Mouse (Mus musculus): ENCODE measurements around the gene Ubash3b. TPM values are rescaled to one million over a fixed set of nuclear protein-coding genes. Genes with fewer than 3 reads are reported as not detected.

The Ubash3b gene
- polyA plus RNA-seq, 1 experiment from 2014 or later = 3.8 TPM

DNA sequence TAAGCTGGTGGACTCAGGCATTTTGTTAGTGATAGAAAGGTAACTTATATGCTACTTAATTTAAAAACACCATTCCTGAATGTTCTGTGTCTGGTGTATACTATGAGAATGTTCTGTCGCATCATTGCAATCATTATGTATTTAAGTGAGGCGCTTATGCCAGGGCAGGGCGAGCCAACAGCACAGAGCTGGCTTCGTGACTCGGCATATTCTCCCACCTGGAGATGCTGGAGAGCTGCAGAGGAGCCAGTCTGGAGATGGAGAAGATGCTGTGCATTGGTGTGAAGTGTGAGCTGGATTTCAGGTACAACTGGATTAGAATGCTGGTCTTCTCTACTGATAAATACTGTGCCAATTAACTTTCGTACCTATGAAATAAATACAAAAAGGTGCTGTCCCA is 37.2 kb downstream of the Ubash3b start:
- H3K27me3 ChIP-seq (replicated peaks) = no peaks in the 10 kb centered on the region
- ATAC-seq = no peak
- 97% methylated on average over 6 of the region's 6 CpGs for WGBS
- H3K9ac ChIP-seq = no peak overlapping the region
- H3K27ac ChIP-seq = no peak overlapping the region
- no peak overlapping the region for H3K4me3 ChIP-seq (replicated peaks)
- H3K4me2 ChIP-seq (replicated peaks) = no peak overlapping the region
- no peaks in the 10 kb centered on the region for H3K4me1 ChIP-seq (replicated peaks)
- no peaks in the 10 kb centered on the region for H3K9me3 ChIP-seq
- H3K36me3 ChIP-seq = no peaks in the 10 kb centered on the region

DNA sequence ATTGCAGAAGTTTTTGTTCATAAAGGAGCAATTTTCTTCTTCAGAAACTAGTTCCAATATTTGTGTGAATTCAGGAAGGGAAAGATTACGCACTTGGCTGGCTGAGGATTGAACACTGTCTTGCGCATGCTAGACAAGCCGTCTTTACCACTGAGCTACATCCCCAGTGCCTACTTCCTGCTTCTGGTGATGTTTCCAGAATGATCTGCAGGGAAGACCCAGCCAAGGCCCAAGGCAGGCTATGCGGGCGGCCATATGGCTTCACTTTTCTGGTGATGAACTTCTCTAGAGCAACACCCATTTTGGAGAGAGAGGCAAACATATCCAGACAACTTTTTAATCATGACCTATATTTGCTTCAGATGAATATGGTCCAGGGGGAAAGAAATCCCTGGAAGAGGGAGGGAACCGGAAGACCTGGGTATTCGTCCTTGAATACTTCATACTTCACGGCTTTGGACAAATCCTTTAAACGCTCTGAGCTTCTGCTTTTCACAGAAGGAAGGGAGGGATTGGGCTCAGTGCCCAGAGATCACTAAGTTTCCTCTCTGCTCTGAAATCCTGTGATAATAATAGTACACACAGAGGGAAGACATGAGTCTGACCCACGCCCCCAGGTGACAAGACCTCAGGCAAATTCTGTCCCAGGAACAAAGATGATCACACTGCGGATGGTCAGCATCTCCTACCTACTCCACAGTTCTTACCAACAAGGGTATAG is 38.9 kb downstream of the Ubash3b start:
- ATAC-seq = no peak
- H3K9ac ChIP-seq = no peak overlapping the region
- no peaks in the 10 kb centered on the region for H3K27me3 ChIP-seq (replicated peaks)
- H3K9me3 ChIP-seq = no peaks in the 10 kb centered on the region
- H3K27ac ChIP-seq = no peak overlapping the region
- H3K36me3 ChIP-seq = no peaks in the 10 kb centered on the region
- no peak overlapping the region for H3K4me3 ChIP-seq (replicated peaks)
- no peaks in the 10 kb centered on the region for H3K4me1 ChIP-seq (replicated peaks)
- 68% methylated on average over 11 of the region's 11 CpGs for WGBS
- no peak overlapping the region for H3K4me2 ChIP-seq (replicated peaks)

- Histone ChIP-seq H3K4me2 (replicated peaks) (no peak overlapping the region), H3K4me1 (replicated peaks) (no peaks in the 10 kb centered on the region), H3K9me3 (no peaks in the 10 kb centered on the region), H3K27me3 (replicated peaks) (no peaks in the 10 kb centered on the region), H3K4me3 (replicated peaks) (no peak overlapping the region), H3K9ac (no peak overlapping the region), H3K36me3 (no peaks in the 10 kb centered on the region), H3K27ac (no peak overlapping the region)
- no peak for ATAC-seq
- WGBS = 86% methylated on average over 6 of the region's 6 CpGs
These were observed 39.7 kb downstream of the Ubash3b start for GRCm38 (mm10) chr9:41121701-41122354.

- Histone ChIP-seq H3K4me3 (replicated peaks) (no peak overlapping the region), H3K27ac (no peak overlapping the region), H3K27me3 (replicated peaks) (no peaks in the 10 kb centered on the region), H3K9ac (no peak overlapping the region), H3K9me3 (no peaks in the 10 kb centered on the region), H3K4me1 (replicated peaks) (no peaks in the 10 kb centered on the region), H3K36me3 (no peaks in the 10 kb centered on the region), H3K4me2 (replicated peaks) (no peak overlapping the region)
- no peak for ATAC-seq
- whole genome bisulfite sequencing = 70% methylated on average over 6 of the region's 6 CpGs
These were observed 41.5 kb downstream of the Ubash3b start for GRCm38 (mm10) chr9:41119958-41120357.

DNA sequence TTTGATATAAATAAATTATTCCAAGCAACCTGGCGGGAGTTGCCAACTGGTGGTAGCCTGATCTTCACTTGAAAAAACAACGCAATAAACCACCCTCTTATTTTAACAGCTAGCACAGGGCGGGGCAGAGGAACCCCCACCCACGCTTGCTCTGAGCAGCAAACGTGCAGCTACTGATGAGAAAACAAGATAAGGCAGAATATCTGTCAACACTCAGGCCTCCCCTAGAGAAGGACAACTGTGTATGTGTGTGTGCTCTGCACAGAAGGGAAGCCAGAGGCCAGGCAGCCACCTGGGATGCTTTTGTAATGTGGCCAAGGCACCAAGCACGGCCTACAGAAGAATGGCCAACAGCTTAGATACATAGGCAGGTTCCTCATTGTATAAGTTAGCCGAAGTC is 43.4 kb downstream of the Ubash3b start:
- Histone ChIP-seq H3K27me3 (replicated peaks) (no peaks in the 10 kb centered on the region), H3K4me1 (replicated peaks) (no peaks in the 10 kb centered on the region), H3K4me2 (replicated peaks) (no peak overlapping the region), H3K9ac (no peak overlapping the region), H3K4me3 (replicated peaks) (no peak overlapping the region), H3K9me3 (no peaks in the 10 kb centered on the region), H3K27ac (no peak overlapping the region), H3K36me3 (no peaks in the 10 kb centered on the region)
- peak; percentile 34; the same call in 1 of the 2 replicates for ATAC-seq
- WGBS = 46% methylated on average over 7 of the region's 7 CpGs

- Histone ChIP-seq H3K27me3 (replicated peaks) (no peaks in the 10 kb centered on the region), H3K4me1 (replicated peaks) (no peaks in the 10 kb centered on the region), H3K9ac (no peak overlapping the region), H3K4me2 (replicated peaks) (no peak overlapping the region), H3K27ac (no peak overlapping the region), H3K4me3 (replicated peaks) (no peak overlapping the region), H3K36me3 (no peaks in the 10 kb centered on the region), H3K9me3 (no peaks in the 10 kb centered on the region)
- no peak for ATAC-seq
- 80% methylated on average over 12 of the region's 12 CpGs for WGBS
These were observed 45.4 kb downstream of the Ubash3b start for GRCm38 (mm10) chr9:41116126-41116525.

GRCm38 (mm10) chr9:41114367-41114766 is 47.1 kb downstream of the Ubash3b start:
- no peak overlapping the region for H3K9ac ChIP-seq
- no peaks in the 10 kb centered on the region for H3K9me3 ChIP-seq
- no peak for ATAC-seq
- H3K4me2 ChIP-seq (replicated peaks) = no peak overlapping the region
- WGBS = 89% methylated on average over 9 of the region's 9 CpGs
- H3K27me3 ChIP-seq (replicated peaks) = no peaks in the 10 kb centered on the region
- H3K27ac ChIP-seq = no peak overlapping the region
- no peaks in the 10 kb centered on the region for H3K4me1 ChIP-seq (replicated peaks)
- no peaks in the 10 kb centered on the region for H3K36me3 ChIP-seq
- H3K4me3 ChIP-seq (replicated peaks) = no peak overlapping the region

GRCm38 (mm10) chr9:41109749-41110148 is 51.7 kb downstream of the Ubash3b start:
- Histone ChIP-seq H3K9me3 (no peaks in the 10 kb centered on the region), H3K9ac (no peak overlapping the region), H3K27me3 (replicated peaks) (no peaks in the 10 kb centered on the region), H3K4me3 (replicated peaks) (no peak overlapping the region), H3K36me3 (no peaks in the 10 kb centered on the region), H3K27ac (no peak overlapping the region), H3K4me1 (replicated peaks) (peaks cover 7% of the 10 kb centered on the region; the same call in 1 of the 2 replicates), H3K4me2 (replicated peaks) (no peak overlapping the region)
- no peak for ATAC-seq
- 80% methylated on average over 7 of the region's 7 CpGs for WGBS

GRCm38 (mm10) chr9:41108324-41109180 is 52.9 kb downstream of the Ubash3b start:
- Histone ChIP-seq H3K27ac (no peak overlapping the region), H3K36me3 (no peaks in the 10 kb centered on the region), H3K4me3 (replicated peaks) (no peak overlapping the region), H3K9ac (no peak overlapping the region), H3K9me3 (no peaks in the 10 kb centered on the region), H3K4me1 (replicated peaks) (peaks cover 7% of the 10 kb centered on the region; the same call in 1 of the 2 replicates), H3K4me2 (replicated peaks) (no peak overlapping the region), H3K27me3 (replicated peaks) (no peaks in the 10 kb centered on the region)
- 45% methylated on average over 14 of the region's 14 CpGs for WGBS
- ATAC-seq = no peak

GRCm38 (mm10) chr9:41105201-41105643 is 56.3 kb downstream of the Ubash3b start:
- Histone ChIP-seq H3K4me1 (replicated peaks) (peaks cover 10% of the 10 kb centered on the region), H3K4me2 (replicated peaks) (no peak overlapping the region), H3K9me3 (no peaks in the 10 kb centered on the region), H3K4me3 (replicated peaks) (no peak overlapping the region), H3K9ac (no peak overlapping the region), H3K27ac (no peak overlapping the region), H3K36me3 (no peaks in the 10 kb centered on the region), H3K27me3 (replicated peaks) (no peaks in the 10 kb centered on the region)
- ATAC-seq = no peak
- WGBS = 52% methylated on average over 7 of the region's 7 CpGs

GRCm38 (mm10) chr9:41103722-41104121 is 57.8 kb downstream of the Ubash3b start:
- H3K27ac ChIP-seq = no peak overlapping the region
- WGBS = 97% methylated on average over 8 of the region's 8 CpGs
- no peak overlapping the region for H3K4me2 ChIP-seq (replicated peaks)
- no peaks in the 10 kb centered on the region for H3K27me3 ChIP-seq (replicated peaks)
- ATAC-seq = no peak
- no peaks in the 10 kb centered on the region for H3K9me3 ChIP-seq
- no peak overlapping the region for H3K4me3 ChIP-seq (replicated peaks)
- peaks cover 8% of the 10 kb centered on the region for H3K4me1 ChIP-seq (replicated peaks)
- H3K36me3 ChIP-seq = no peaks in the 10 kb centered on the region
- no peak overlapping the region for H3K9ac ChIP-seq

DNA sequence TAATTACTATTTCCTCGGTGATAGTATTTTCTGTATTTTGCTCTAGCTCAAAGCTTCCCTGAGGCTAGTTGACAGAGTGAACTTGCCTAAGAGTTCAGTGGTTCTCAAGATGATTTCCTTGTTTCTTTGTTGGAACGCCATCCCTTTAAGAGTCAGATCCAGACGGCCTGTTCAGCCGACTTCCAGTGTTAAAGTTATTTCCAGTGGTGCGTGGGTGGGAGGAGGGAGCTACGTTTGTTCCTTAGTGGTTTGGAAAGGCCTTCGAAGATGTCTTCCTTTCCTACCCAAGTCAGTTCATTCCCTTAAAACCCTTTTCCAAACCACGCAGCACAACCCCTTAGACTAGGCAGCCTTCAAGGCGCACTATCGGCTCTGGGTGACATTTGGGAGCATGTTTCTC is 58.9 kb downstream of the Ubash3b start:
- Histone ChIP-seq H3K4me1 (replicated peaks) (peaks cover 8% of the 10 kb centered on the region), H3K27me3 (replicated peaks) (no peaks in the 10 kb centered on the region), H3K9me3 (no peaks in the 10 kb centered on the region), H3K4me2 (replicated peaks) (no peak overlapping the region), H3K9ac (no peak overlapping the region), H3K27ac (no peak overlapping the region), H3K4me3 (replicated peaks) (no peak overlapping the region), H3K36me3 (no peaks in the 10 kb centered on the region)
- no peak for ATAC-seq
- WGBS = 67% methylated on average over 10 of the region's 10 CpGs

All from intestine, embryonic 15.5 days (tissue).